Mouse (Mus musculus) embryonic facial prominence, embryonic 11.5 days (tissue): Measurements from ENCODE around the gene Ift46. TPM values are rescaled to one million over a fixed set of nuclear protein-coding genes. Genes with fewer than 3 reads are reported as not detected.
A peak's percentile ranks its signal among the peaks of the same experiment; 100 is the strongest.

Experiments
- ATAC-seq: fragments of 200-750 bp; cut with Nextera tagmentation; replicated peaks from 2 replicates; pipeline ENCODE4 v1.8.0; 2017; ENCODE audit warnings: low read depth; ENCODE audit not compliant: insufficient number of reproducible peaks, low FRiP score, low TSS enrichment
- DNase-seq: peaks from one replicate; pipeline ENCODE4 v3.0.0-alpha.2; 2015; ENCODE audit warnings: low spot score
- H3K27ac ChIP-seq: fragments of 300-500 bp; sonication (generic); replicated peaks from 2 replicates; pipeline ENCODE4 v1.5.1; 2014; ENCODE audit warnings: mild to moderate bottlenecking, low read depth, low read length, control low read depth
- H3K27me3 ChIP-seq: fragments of 300-500 bp; sonication (generic); 2 replicates; pipeline ENCODE4 v1.6.1; 2014; ENCODE audit warnings: mild to moderate bottlenecking, low read length, moderate library complexity, mixed read lengths; ENCODE audit not compliant: control insufficient read depth, insufficient read depth
- H3K36me3 ChIP-seq: fragments of 300-500 bp; sonication (generic); replicated peaks from 2 replicates; pipeline ENCODE4 v1.6.1; 2014; ENCODE audit warnings: low read depth, mild to moderate bottlenecking, low read length, moderate library complexity, mixed read lengths; ENCODE audit not compliant: control insufficient read depth, insufficient read depth
- H3K4me1 ChIP-seq: fragments of 300-500 bp; sonication (generic); 2 replicates; pipeline ENCODE4 v1.6.1; 2014; ENCODE audit warnings: low read length, mixed read lengths; ENCODE audit not compliant: control insufficient read depth, insufficient read depth
- H3K4me2 ChIP-seq: fragments of 300-500 bp; sonication (generic); 2 replicates; pipeline ENCODE4 v1.6.1; 2014; ENCODE audit warnings: low read depth, mild to moderate bottlenecking, control low read depth, low read length, moderate library complexity
- H3K4me3 ChIP-seq: fragments of 300-500 bp; sonication (generic); 2 replicates; pipeline ENCODE4 v1.5.1; 2014; ENCODE audit warnings: low read depth, low read length, control low read depth
- H3K9ac ChIP-seq: fragments of 300-500 bp; sonication (generic); replicated peaks from 2 replicates; pipeline ENCODE4 v1.6.1; 2014; ENCODE audit warnings: mild to moderate bottlenecking, control low read depth, low read length
- H3K9me3 ChIP-seq: fragments of 300-500 bp; sonication (generic); replicated peaks from 2 replicates; pipeline ENCODE4 v1.6.1; 2016; ENCODE audit warnings: mild to moderate bottlenecking, low read length, inconsistent platforms, mixed read lengths; ENCODE audit not compliant: control insufficient read depth
- WGBS: fragments of 180-500 bp; shearing (Covaris S2); extraction: QIAGEN DNeasy Blood & Tissue Kit; methylation state at CpG from one replicate; pipeline ENCODE4 v1.1.7; 2014; 5-methylcytosine and 5-hydroxymethylcytosine counted together
- polyA plus RNA-seq: library from polyadenylated mRNA; unstranded; fragments of >200 nt; fragmentation: Nextera tagmentation; extraction: Ambion mirVana; gene quantifications from 2 replicates; pipeline ENCODE4 v1.2.1, GENCODE M21; 2014

Ift46 gene
- polyA plus RNA-seq, result 142 and 152 TPM in 2 replicates

GRCm38 (mm10) chr9:44767101-44768028 lies at the start of gene Ift46, which contains the start of gene Arcn1:
Gene Ift46 (plus strand): TSS chr9:44767908.
Gene Arcn1 (minus strand): TSS chr9:44767845.
- DNase-seq (peak; percentile 94), ATAC-seq (peak; percentile 82)
- WGBS, result under 1% methylated on average over 81 of the region's 82 CpGs
- H3K36me3 ChIP-seq, result no peaks in the 10 kb centered on the region
- H3K9ac ChIP-seq, result peak within 1 kb of the TSS; percentile 96
- H3K4me1 ChIP-seq, result no peaks in the 10 kb centered on the region
- H3K9me3 ChIP-seq, result no peaks in the 10 kb centered on the region
- H3K27ac ChIP-seq, result peak within 1 kb of the TSS; percentile 89
- H3K4me2 ChIP-seq, result peak within 1 kb of the TSS; percentile 78
- peak within 1 kb of the TSS; percentile 97 for H3K4me3 ChIP-seq
- no peaks in the 10 kb centered on the region for H3K27me3 ChIP-seq

- ATAC-seq, result no peak
- WGBS, result 89% methylated on average over 12 of the region's 12 CpGs
- no peak overlapping the region for H3K4me3 ChIP-seq
Measured at GRCm38 (mm10) chr9:44718937-44719631, 48.6 kb upstream of the Ift46 start.

GRCm38 (mm10) chr9:44719632-44720357 lies 47.9 kb upstream of the Ift46 start:
- Histone ChIP-seq H3K4me1 (peaks cover 10% of the 10 kb centered on the region), H3K9ac (no peak overlapping the region; the same call in 1 of the 2 replicates), H3K4me2 (peak overlapping the region; percentile 77), H3K27ac (no peak overlapping the region), H3K4me3 (no peak overlapping the region), H3K36me3 (peaks cover 5% of the 10 kb centered on the region), H3K9me3 (no peaks in the 10 kb centered on the region), H3K27me3 (no peaks in the 10 kb centered on the region)
- DNase-seq (no peak), ATAC-seq (no peak)
- 80% methylated on average over 8 of the region's 8 CpGs for WGBS

More at GRCm38 (mm10) chr9:44718937-44719631, 48.6 kb upstream of the Ift46 start:
- no peak overlapping the region for H3K27ac ChIP-seq
- DNase-seq, result no peak
- H3K36me3 ChIP-seq, result peaks cover 5% of the 10 kb centered on the region
- H3K27me3 ChIP-seq, result no peaks in the 10 kb centered on the region
- H3K4me1 ChIP-seq, result peaks cover 10% of the 10 kb centered on the region
- no peaks in the 10 kb centered on the region for H3K9me3 ChIP-seq
- no peak overlapping the region for H3K9ac ChIP-seq
- no peak overlapping the region for H3K4me2 ChIP-seq

GRCm38 (mm10) chr9:44720358-44721153 lies 47.2 kb upstream of the Ift46 start:
- peak overlapping the region; percentile 81 for H3K4me3 ChIP-seq
- no peaks in the 10 kb centered on the region for H3K27me3 ChIP-seq
- DNase-seq, result peak; percentile 6
- H3K36me3 ChIP-seq, result peaks cover 3% of the 10 kb centered on the region
- H3K4me2 ChIP-seq, result peak overlapping the region; percentile 77
- peak overlapping the region; percentile 70 for H3K27ac ChIP-seq
- peak overlapping the region; percentile 91 for H3K9ac ChIP-seq
- no peaks in the 10 kb centered on the region for H3K9me3 ChIP-seq
- H3K4me1 ChIP-seq, result peaks cover 10% of the 10 kb centered on the region
- 0 out of 2 replicates have a peak, but pooled peaks have one; percentile 9 for ATAC-seq
- WGBS, result 19% methylated on average over 9 of the region's 9 CpGs

GRCm38 (mm10) chr9:44721154-44721876 lies 46.4 kb upstream of the Ift46 start:
- under 1% methylated on average over 39 of the region's 40 CpGs for WGBS
- Histone ChIP-seq H3K4me2 (peak overlapping the region; percentile 77), H3K9me3 (no peaks in the 10 kb centered on the region), H3K27ac (peak overlapping the region; percentile 70), H3K36me3 (peaks cover 2% of the 10 kb centered on the region), H3K4me1 (peaks cover 10% of the 10 kb centered on the region), H3K4me3 (peak overlapping the region; percentile 81), H3K27me3 (no peaks in the 10 kb centered on the region), H3K9ac (peak overlapping the region; percentile 91)
- ATAC-seq (peak; percentile 77), DNase-seq (peak; percentile 88)

GRCm38 (mm10) chr9:44721877-44722186 lies 45.9 kb upstream of the Ift46 start:
- Histone ChIP-seq H3K9ac (no peak overlapping the region; the same call in 1 of the 2 replicates), H3K36me3 (peaks cover 2% of the 10 kb centered on the region), H3K27me3 (no peaks in the 10 kb centered on the region), H3K4me3 (peak overlapping the region; percentile 81; the same call in 1 of the 2 replicates), H3K9me3 (no peaks in the 10 kb centered on the region), H3K27ac (no peak overlapping the region), H3K4me2 (no peak overlapping the region), H3K4me1 (peaks cover 11% of the 10 kb centered on the region)
- no peak for ATAC-seq
- DNase-seq, result no peak
- 72% methylated on average over 3 of the region's 3 CpGs for WGBS

- no peak overlapping the region for H3K9ac ChIP-seq
- no peaks in the 10 kb centered on the region for H3K9me3 ChIP-seq
- no peak overlapping the region for H3K4me3 ChIP-seq
- WGBS, result 75% methylated on average over 7 of the region's 7 CpGs
- H3K27ac ChIP-seq, result no peak overlapping the region
- DNase-seq, result peak; percentile 12
- H3K27me3 ChIP-seq, result no peaks in the 10 kb centered on the region
- no peak for ATAC-seq
- peaks cover under 1% of the 10 kb centered on the region; the same call in 1 of the 2 replicates for H3K36me3 ChIP-seq
- H3K4me1 ChIP-seq, result peaks cover 14% of the 10 kb centered on the region
- no peak overlapping the region for H3K4me2 ChIP-seq
Measured at GRCm38 (mm10) chr9:44722575-44722974, 45.1 kb upstream of the Ift46 start.
